Mouse (Mus musculus) liver, adult 2 months (tissue): Measurements from ENCODE around the gene Cd79b. TPM values are rescaled to one million over a fixed set of nuclear protein-coding genes. Genes with fewer than 3 reads are reported as not detected.
"Not testable (repeated sequence)": the region's sequence is repeated elsewhere in the genome, so short reads cannot be mapped to it uniquely, and the experiment has no call there.

ENCODE experiments used
- DNase-seq: peaks from one replicate; pipeline ENCODE4 v3.0.0-alpha.2; 2011; ENCODE audit warnings: low read depth, low spot score; ENCODE audit errors: extremely low read depth
- H3K27ac ChIP-seq: fragments of 200-500 bp; replicated peaks from 2 replicates; pipeline ENCODE4 v1.5.1; 2012; ENCODE audit warnings: low read depth, mild to moderate bottlenecking, control low read depth, inconsistent platforms, low read length; ENCODE audit not compliant: insufficient read depth
- H3K27me3 ChIP-seq: fragments of 200-500 bp; 2 replicates; pipeline ENCODE4 v1.6.1; 2012; ENCODE audit warnings: mild to moderate bottlenecking, moderate library complexity, low read length, inconsistent platforms; ENCODE audit not compliant: control insufficient read depth, insufficient read depth
- H3K36me3 ChIP-seq: fragments of 200-500 bp; 2 replicates; pipeline ENCODE4 v1.6.1; 2012; ENCODE audit warnings: low read length, inconsistent platforms; ENCODE audit not compliant: control insufficient read depth, insufficient read depth
- H3K4me1 ChIP-seq: fragments of 200-500 bp; 2 replicates; pipeline ENCODE4 v1.6.1; 2011; ENCODE audit warnings: low read length; ENCODE audit not compliant: control insufficient read depth, insufficient read depth
- H3K4me3 ChIP-seq: fragments of 200-500 bp; 2 replicates; pipeline ENCODE4 v1.5.1; 2011; ENCODE audit warnings: low read depth, mild to moderate bottlenecking, control low read depth, low read length, moderate library complexity; ENCODE audit not compliant: insufficient read depth
- H3K79me2 ChIP-seq: fragments of 200-500 bp; 2 replicates; pipeline ENCODE4 v1.6.1; 2012; ENCODE audit warnings: inconsistent platforms, mild to moderate bottlenecking, low read length, moderate library complexity; ENCODE audit not compliant: control insufficient read depth, insufficient read depth
- H3K9ac ChIP-seq: fragments of 200-500 bp; 2 replicates; pipeline ENCODE4 v1.6.1; 2012; ENCODE audit warnings: low read depth, mild to moderate bottlenecking, control low read depth, inconsistent platforms, low read length
- CTCF ChIP-seq: fragments of 200-500 bp; IDR thresholded peaks from 2 replicates; pipeline ENCODE4 v1.5.1; 2011; ENCODE audit warnings: low read depth, low read length, control low read depth
- POLR2A ChIP-seq: fragments of 200-500 bp; IDR thresholded peaks from 2 replicates; pipeline ENCODE4 v1.6.1; 2011; ENCODE audit warnings: low read length, control low read depth; ENCODE audit not compliant: insufficient read depth; ENCODE audit errors: extremely low read depth
- WGBS: fragments of 180-500 bp; shearing (Covaris S2); methylation state at CpG from one replicate; pipeline ENCODE4 v1.1.7; 2018; 5-methylcytosine and 5-hydroxymethylcytosine counted together
- polyA plus RNA-seq: library from polyadenylated mRNA; depleted of rRNA; stranded (reverse); fragments of >200 nt; gene quantifications from 2 replicates; pipeline ENCODE4 v1.2.3, GENCODE M21; 2012
- total RNA-seq: library from RNA; depleted of rRNA; stranded (reverse); fragments of >200 nt; gene quantifications from 2 replicates; pipeline ENCODE4 v1.2.3, GENCODE M21; 2014

Cd79b gene
- total and polyA plus RNA-seq, 2 experiments: 2.1 to 3.8 TPM

- H3K4me3 ChIP-seq: no peak overlapping the region
- no peaks in the 10 kb centered on the region for H3K27me3 ChIP-seq
- 74% methylated on average over 3 of the region's 3 CpGs for WGBS
- no peak for DNase-seq
- H3K79me2 ChIP-seq: no peaks in the 10 kb centered on the region
- no peaks in the 10 kb centered on the region for H3K36me3 ChIP-seq
- H3K9ac ChIP-seq: no peak overlapping the region
- H3K4me1 ChIP-seq: no peaks in the 10 kb centered on the region
- no peak overlapping the region for H3K27ac ChIP-seq
- TF ChIP-seq POLR2A (no peak), CTCF (no peak)
These were observed 36.7 kb upstream of the Cd79b start for GRCm38 (mm10) chr11:106351253-106351652.

- Histone ChIP-seq H3K27me3 (no peaks in the 10 kb centered on the region), H3K27ac (no peak overlapping the region), H3K4me1 (no peaks in the 10 kb centered on the region), H3K36me3 (no peaks in the 10 kb centered on the region), H3K79me2 (no peaks in the 10 kb centered on the region), H3K9ac (no peak overlapping the region), H3K4me3 (no peak overlapping the region)
- DNase-seq: peak; percentile 24
- 48% methylated on average over 5 of the region's 5 CpGs for WGBS
- no peak for TF ChIP-seq CTCF
- no peak for TF ChIP-seq POLR2A
These were observed 36.3 kb upstream of the Cd79b start for GRCm38 (mm10) chr11:106350853-106351252.

- 83% methylated on average over 6 of the region's 6 CpGs for WGBS
- Histone ChIP-seq H3K9ac (no peak overlapping the region), H3K27me3 (no peaks in the 10 kb centered on the region), H3K4me3 (no peak overlapping the region), H3K27ac (no peak overlapping the region), H3K4me1 (no peaks in the 10 kb centered on the region), H3K36me3 (no peaks in the 10 kb centered on the region), H3K79me2 (no peaks in the 10 kb centered on the region)
- TF ChIP-seq POLR2A: no peak
- TF ChIP-seq CTCF: no peak
- no peak for DNase-seq
These were observed 35.2 kb upstream of the Cd79b start for GRCm38 (mm10) chr11:106349772-106350171.

GRCm38 (mm10) chr11:106344910-106345309 is 30.3 kb upstream of the Cd79b start:
- Histone ChIP-seq H3K36me3 (no peaks in the 10 kb centered on the region), H3K9ac (no peak overlapping the region), H3K79me2 (no peaks in the 10 kb centered on the region), H3K4me1 (no peaks in the 10 kb centered on the region), H3K27ac (no peak overlapping the region), H3K27me3 (no peaks in the 10 kb centered on the region), H3K4me3 (no peak overlapping the region)
- TF ChIP-seq CTCF (no peak), POLR2A (no peak)
- no peak for DNase-seq
- WGBS: 40% methylated on average over 6 of the region's 6 CpGs

GRCm38 (mm10) chr11:106340990-106341520 is 26.5 kb upstream of the Cd79b start:
- Histone ChIP-seq H3K4me3 (no peak overlapping the region), H3K9ac (no peak overlapping the region), H3K4me1 (no peaks in the 10 kb centered on the region), H3K36me3 (no peaks in the 10 kb centered on the region), H3K27ac (no peak overlapping the region), H3K27me3 (no peaks in the 10 kb centered on the region), H3K79me2 (no peaks in the 10 kb centered on the region)
- WGBS: 82% methylated on average over 9 of the region's 9 CpGs
- TF ChIP-seq CTCF (no peak), POLR2A (no peak)
- no peak for DNase-seq

GRCm38 (mm10) chr11:106339323-106339722 is 24.8 kb upstream of the Cd79b start:
- not testable (repeated sequence) for DNase-seq

More at GRCm38 (mm10) chr11:106339323-106339722, 24.8 kb upstream of the Cd79b start:
- H3K79me2 ChIP-seq, H3K4me1 ChIP-seq, H3K27ac ChIP-seq, H3K27me3 ChIP-seq, H3K36me3 ChIP-seq, H3K4me3 ChIP-seq, H3K9ac ChIP-seq: not testable (repeated sequence)
- 93% methylated on average over 4 of the region's 4 CpGs for WGBS
